Mouse (Mus musculus): ENCODE measurements around the gene Dlg2.

GRCm38 (mm10) chr7:92486878-92487277 is 2010.4 kb downstream of the Dlg2 start:
- TF ChIP-seq GATA1 (IDR thresholded peaks at IDR 0.05; ENCODE audit: borderline replicate concordance, low read length) (no peak), FLI1 (IDR thresholded peaks at IDR 0.05; ENCODE audit: low read length) (no peak)
